23 mouse cellular contexts compared by ENCODE assay signal in genomic region chr11:28760751-28761150, GRCm38 (mm10).
DNase-seq lines count a peak whose midpoint lies in the region; ATAC-seq lines count a peak whose summit lies in the region.
"Had no signal": no experiment of that assay in that cellular context is flagged by ENCODE, and none has a peak within 500 bp of the region (broad histone marks: within the 10 kb centered on the region; RNA-seq: fewer than 3 reads in every experiment).

No protein-coding gene starts in this region.

- no peaks in the 10 kb centered on the region for H3K27me3 ChIP-seq in forebrain, embryonic 12.5 days
- H3K27me3 ChIP-seq: CH12.LX; embryonic facial prominence, embryonic 12.5 days had no signal

- H3K9ac ChIP-seq in forebrain, embryonic 12.5 days, result no peak overlapping the region
- H3K9ac ChIP-seq: embryonic facial prominence, embryonic 12.5 days had no signal

- no peaks in the 10 kb centered on the region for H3K9me3 ChIP-seq in forebrain, embryonic 12.5 days
- H3K9me3 ChIP-seq: embryonic facial prominence, embryonic 10.5 days; embryonic facial prominence, embryonic 12.5 days; G1E had no signal

- no peak overlapping the region for H3K27ac ChIP-seq in forebrain, embryonic 12.5 days
- H3K27ac ChIP-seq: embryonic facial prominence, embryonic 10.5 days; embryonic facial prominence, embryonic 12.5 days had no signal

- no peaks in the 10 kb centered on the region for H3K4me1 ChIP-seq in forebrain, embryonic 12.5 days
- H3K4me1 ChIP-seq: embryonic facial prominence, embryonic 10.5 days; embryonic facial prominence, embryonic 12.5 days had no signal

- no peak for ATAC-seq in forebrain, embryonic 12.5 days (ENCODE audit: low FRiP score)
- ATAC-seq: activated CD4-positive, CD25-positive, alpha-beta regulatory T cell, adult 4 months; CD4-positive, CD25-positive, alpha-beta regulatory T cell, adult 4 months; forebrain, embryonic 14.5 days; forebrain, embryonic 16.5 days; Patski had no signal

- no peak overlapping the region for H3K4me3 ChIP-seq in forebrain, embryonic 12.5 days (replicated peaks)
- H3K4me3 ChIP-seq: embryonic facial prominence, embryonic 10.5 days; embryonic facial prominence, embryonic 12.5 days had no signal

- no peaks in the 10 kb centered on the region for H3K36me3 ChIP-seq in forebrain, embryonic 12.5 days (replicated peaks)
- H3K36me3 ChIP-seq: embryonic facial prominence, embryonic 10.5 days; embryonic facial prominence, embryonic 12.5 days; G1E had no signal

- no peak overlapping the region for H3K4me2 ChIP-seq in forebrain, embryonic 12.5 days
- H3K4me2 ChIP-seq: embryonic facial prominence, embryonic 12.5 days had no signal

- DNase-seq in heart, adult 11 months, result peak; percentile 93
- no peak for DNase-seq in heart, postnatal 36 days
- peak; percentile 2 for DNase-seq in urinary bladder, postnatal 14 days (ENCODE audit: low spot score)
- no peak for DNase-seq in urinary bladder, postnatal 25 days (ENCODE audit: low spot score)
- DNase-seq: adrenal gland, adult 8-10 months; adrenal gland, postnatal 14 days; adrenal gland, postnatal 36 days; B cell, adult 2 months; cerebellum, adult 11-12 months; cerebellum, adult 2 months; cerebellum, adult 9-10 months; cerebellum, postnatal 10 days; cerebellum, postnatal 25 days had no signal

- intact Hi-C loops in heart, postnatal 36 days (cut with DNase I), result no loop called here

Comparison
In these comparisons a context has a peak if more than half of its experiments do, and no peak if none do; other contexts are left out.
1. DNase-seq: peak in heart, adult 11 months (single experiment) and urinary bladder, postnatal 14 days (single experiment); none in heart, postnatal 36 days (0 of 2) and urinary bladder, postnatal 25 days (single experiment).